Mouse (Mus musculus) testis, adult 2 months (tissue): ENCODE data around the gene Ccdc61. TPM values are rescaled to one million over a fixed set of nuclear protein-coding genes. Genes with fewer than 3 reads are reported as not detected.
A peak's percentile ranks its signal among the peaks of the same experiment; 100 is the strongest.

ENCODE experiments used
- H3K27ac ChIP-seq: fragments of 200-500 bp; 2 replicates; pipeline ENCODE4 v1.5.1; 2012; ENCODE audit warnings: low read depth, low read length; ENCODE audit not compliant: control insufficient read depth, insufficient read depth
- H3K27me3 ChIP-seq: fragments of 200-500 bp; 2 replicates; pipeline ENCODE4 v1.6.1; 2012; ENCODE audit warnings: mild to moderate bottlenecking, low read length, moderate library complexity; ENCODE audit not compliant: control insufficient read depth, insufficient read depth
- H3K36me3 ChIP-seq: fragments of 200-500 bp; 2 replicates; pipeline ENCODE4 v1.6.1; 2012; ENCODE audit warnings: mild to moderate bottlenecking, low read length; ENCODE audit not compliant: control insufficient read depth, insufficient read depth
- H3K4me1 ChIP-seq: fragments of 200-500 bp; 2 replicates; pipeline ENCODE4 v1.6.1; 2012; ENCODE audit warnings: low read length; ENCODE audit not compliant: control insufficient read depth, insufficient read depth
- H3K4me3 ChIP-seq: fragments of 200-500 bp; 2 replicates; pipeline ENCODE4 v1.5.1; 2012; ENCODE audit warnings: low read depth, mild to moderate bottlenecking, low read length, moderate library complexity, mixed read lengths; ENCODE audit not compliant: control insufficient read depth
- CTCF ChIP-seq: fragments of 200-500 bp; IDR thresholded peaks from 2 replicates; pipeline ENCODE4 v1.5.1; 2012; ENCODE audit warnings: low read depth, mild to moderate bottlenecking, inconsistent platforms, low read length, moderate library complexity; ENCODE audit not compliant: control insufficient read depth, insufficient read depth, insufficient replicate concordance
- POLR2A ChIP-seq: fragments of 200-500 bp; IDR thresholded peaks from 2 replicates; pipeline ENCODE4 v1.6.1; 2012; ENCODE audit warnings: low read depth, mild to moderate bottlenecking, inconsistent platforms, low read length, moderate library complexity; ENCODE audit not compliant: control insufficient read depth
- polyA plus RNA-seq: library from polyadenylated mRNA; depleted of rRNA; stranded (reverse); fragments of >200 nt; gene quantifications from 2 replicates; pipeline ENCODE4 v1.2.3, GENCODE M21; 2012

Ccdc61 gene
- polyA plus RNA-seq, 1 experiment: 26.8 TPM

DNA sequence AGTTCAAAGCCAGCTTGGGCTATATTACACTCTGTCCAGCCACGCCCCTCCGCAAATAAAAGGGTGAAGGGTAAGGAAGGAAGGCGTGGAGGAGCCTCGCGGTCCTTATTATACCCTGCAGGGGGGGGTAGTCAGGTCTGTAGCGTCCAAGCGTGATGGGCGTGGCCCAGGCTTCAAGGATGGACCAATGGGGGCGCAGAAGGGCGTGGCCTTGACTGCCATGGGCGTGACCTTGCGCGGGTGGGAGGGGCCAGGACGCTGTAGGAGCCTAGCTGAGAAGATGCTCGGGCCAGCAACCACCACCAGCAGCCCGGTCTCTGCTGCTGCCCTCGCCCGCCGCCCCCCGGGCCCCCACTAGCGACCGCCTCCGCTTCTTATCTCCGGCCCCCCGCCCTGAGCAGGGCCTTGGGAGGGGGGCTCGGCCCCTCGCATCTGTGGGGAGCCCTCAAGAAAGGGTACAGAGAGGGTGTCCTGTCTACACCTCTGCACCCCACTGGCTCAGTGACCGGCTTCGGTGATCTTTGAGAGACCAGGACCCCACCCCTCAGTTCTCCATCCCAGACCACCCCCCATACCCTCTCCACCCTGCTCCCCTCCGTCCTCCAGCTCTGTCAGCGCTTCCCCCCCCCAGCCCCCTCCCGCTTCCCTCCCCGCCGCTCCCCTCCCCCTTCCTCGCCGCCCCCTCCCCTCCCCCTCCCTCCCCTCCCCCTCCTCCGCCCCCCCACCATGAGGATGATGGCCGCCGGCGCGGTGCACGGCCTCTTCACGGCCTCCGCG, 15.1 kb upstream of the Ccdc61 start, which contains the start of gene Nova2:
Gene Nova2 (plus strand): TSS at position 727 of the 777 bp plus-strand sequence.
- no peak; the same call in 1 of the 2 replicates for TF ChIP-seq POLR2A
- TF ChIP-seq CTCF: peak; percentile 2; the same call in 1 of the 2 replicates
- Histone ChIP-seq H3K36me3 (no peaks in the 10 kb centered on the region), H3K4me1 (peaks cover 26% of the 10 kb centered on the region), H3K4me3 (peak within 1 kb of the TSS; percentile 58), H3K27me3 (no peaks in the 10 kb centered on the region; the same call in 1 of the 2 replicates), H3K27ac (no peak within 1 kb of the TSS)

DNA sequence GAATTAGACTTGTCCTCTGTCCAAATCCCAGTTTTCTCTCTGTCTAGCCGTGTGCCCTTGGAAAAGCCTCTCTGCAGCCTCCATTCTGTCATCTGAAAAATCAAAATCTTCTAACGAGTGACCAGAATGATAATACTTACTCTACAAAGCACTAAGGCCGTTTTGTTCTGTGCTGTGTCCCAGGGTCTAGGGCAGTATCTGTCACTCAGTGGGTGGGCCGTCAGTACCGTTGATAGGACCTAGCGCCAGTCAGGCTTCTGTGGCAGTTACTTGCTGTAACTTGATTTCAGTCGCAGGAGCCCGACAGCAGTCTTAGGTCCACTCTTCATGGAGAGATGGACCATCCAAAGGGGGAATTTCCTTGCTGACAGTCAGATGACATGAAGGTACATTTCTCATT, 14.1 kb upstream of the Ccdc61 start:
- H3K27me3 ChIP-seq: no peaks in the 10 kb centered on the region; the same call in 1 of the 2 replicates
- no peak overlapping the region for H3K27ac ChIP-seq
- no peaks in the 10 kb centered on the region for H3K36me3 ChIP-seq
- TF ChIP-seq CTCF: no peak
- TF ChIP-seq POLR2A: no peak
- H3K4me1 ChIP-seq: peaks cover 26% of the 10 kb centered on the region
- H3K4me3 ChIP-seq: peak overlapping the region; percentile 9; the same call in 1 of the 2 replicates

DNA sequence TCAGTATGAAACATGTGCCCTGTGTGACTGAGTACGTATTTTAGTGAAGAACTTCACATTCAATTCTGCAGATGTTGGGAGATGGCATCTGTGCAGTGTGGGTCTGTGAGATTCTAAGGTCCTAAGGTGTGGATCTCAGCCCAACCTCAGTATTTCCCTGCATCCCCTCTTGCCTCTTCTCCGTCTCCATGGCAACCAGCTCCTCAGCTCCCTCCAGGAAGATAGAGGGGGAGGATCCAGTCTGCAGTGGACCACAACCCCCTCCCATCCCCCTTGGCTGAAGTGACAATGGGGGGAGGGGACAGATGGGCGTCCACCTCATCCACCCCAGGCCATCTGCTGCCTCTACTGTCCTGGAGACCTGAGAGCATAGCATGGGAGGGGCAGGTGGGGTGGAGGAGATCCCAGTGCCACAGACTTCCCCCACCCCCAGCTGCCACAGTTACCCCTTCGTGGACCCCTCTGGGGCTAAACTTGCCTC, 13.5 kb upstream of the Ccdc61 start:
- Histone ChIP-seq H3K27ac (no peak overlapping the region), H3K4me1 (peaks cover 26% of the 10 kb centered on the region), H3K27me3 (no peaks in the 10 kb centered on the region; the same call in 1 of the 2 replicates), H3K36me3 (no peaks in the 10 kb centered on the region), H3K4me3 (no peak overlapping the region)
- no peak for TF ChIP-seq CTCF

DNA sequence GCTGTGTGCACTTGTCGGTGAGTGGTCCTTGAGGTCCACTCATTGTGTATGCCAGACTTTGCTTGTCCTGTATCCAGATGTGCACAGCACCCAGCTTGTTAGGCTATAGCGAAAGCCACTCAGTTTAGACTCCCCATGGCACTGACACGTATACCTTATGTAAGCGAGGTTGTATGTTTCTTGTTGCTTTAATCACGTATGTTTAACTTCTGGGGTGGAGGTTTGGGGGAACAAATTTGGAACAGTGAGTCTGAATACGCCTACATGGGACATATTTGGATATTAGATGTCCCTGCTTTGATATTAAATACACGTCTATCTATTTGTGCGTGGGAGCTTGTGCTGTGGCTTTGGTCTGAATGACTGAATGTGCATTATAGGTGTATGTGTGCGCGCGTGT, 13.1 kb upstream of the Ccdc61 start:
- Histone ChIP-seq H3K36me3 (no peaks in the 10 kb centered on the region), H3K27ac (no peak overlapping the region), H3K27me3 (no peaks in the 10 kb centered on the region; the same call in 1 of the 2 replicates), H3K4me1 (peaks cover 27% of the 10 kb centered on the region), H3K4me3 (no peak overlapping the region)
- TF ChIP-seq POLR2A (no peak), CTCF (no peak)

DNA sequence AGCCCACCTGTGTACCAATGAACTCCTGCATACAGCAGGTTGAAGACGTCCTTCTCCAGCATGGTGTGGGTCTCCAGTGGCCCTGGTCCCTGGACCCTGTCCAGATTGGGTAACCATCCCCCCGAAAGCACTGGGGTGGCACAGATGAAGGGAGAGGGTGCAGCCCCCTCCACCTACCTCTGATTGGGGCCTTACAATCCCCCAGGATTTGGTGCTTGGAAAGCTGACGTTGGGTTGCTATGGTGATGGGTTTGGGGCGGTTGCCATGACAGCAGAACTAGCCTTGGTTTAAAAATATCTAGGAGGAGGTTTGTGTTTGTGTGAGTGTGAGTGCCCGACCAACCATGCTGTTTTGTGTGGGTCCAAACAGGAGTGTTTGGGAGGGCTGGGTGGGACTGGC, 12.6 kb upstream of the Ccdc61 start:
- TF ChIP-seq POLR2A: no peak
- no peak for TF ChIP-seq CTCF
- Histone ChIP-seq H3K4me3 (no peak overlapping the region), H3K27ac (no peak overlapping the region), H3K36me3 (no peaks in the 10 kb centered on the region), H3K4me1 (peaks cover 31% of the 10 kb centered on the region), H3K27me3 (no peaks in the 10 kb centered on the region; the same call in 1 of the 2 replicates)

DNA sequence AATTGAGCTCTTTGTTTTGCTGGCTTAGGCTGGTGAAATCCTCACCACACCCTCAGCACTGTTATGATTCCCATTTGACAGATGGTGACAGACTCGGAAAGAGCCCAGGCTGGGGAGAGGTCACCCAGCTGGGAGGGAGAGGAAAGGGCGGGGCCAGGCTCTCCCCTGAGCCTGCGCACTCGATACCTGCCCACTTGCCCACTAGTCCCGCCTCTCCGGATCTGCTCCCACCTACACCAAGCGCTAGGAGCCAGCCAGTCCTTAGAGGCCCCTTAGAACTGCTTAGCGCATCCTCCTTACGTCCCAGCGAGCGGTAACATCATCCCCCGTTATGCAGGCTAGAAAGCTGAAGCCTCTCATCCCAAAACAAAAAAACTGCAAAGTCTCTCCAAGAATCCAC, 10.9 kb upstream of the Ccdc61 start:
- Histone ChIP-seq H3K27me3 (no peaks in the 10 kb centered on the region), H3K4me3 (no peak overlapping the region), H3K36me3 (no peaks in the 10 kb centered on the region), H3K27ac (no peak overlapping the region), H3K4me1 (peaks cover 29% of the 10 kb centered on the region)
- TF ChIP-seq POLR2A (no peak), CTCF (no peak)

DNA sequence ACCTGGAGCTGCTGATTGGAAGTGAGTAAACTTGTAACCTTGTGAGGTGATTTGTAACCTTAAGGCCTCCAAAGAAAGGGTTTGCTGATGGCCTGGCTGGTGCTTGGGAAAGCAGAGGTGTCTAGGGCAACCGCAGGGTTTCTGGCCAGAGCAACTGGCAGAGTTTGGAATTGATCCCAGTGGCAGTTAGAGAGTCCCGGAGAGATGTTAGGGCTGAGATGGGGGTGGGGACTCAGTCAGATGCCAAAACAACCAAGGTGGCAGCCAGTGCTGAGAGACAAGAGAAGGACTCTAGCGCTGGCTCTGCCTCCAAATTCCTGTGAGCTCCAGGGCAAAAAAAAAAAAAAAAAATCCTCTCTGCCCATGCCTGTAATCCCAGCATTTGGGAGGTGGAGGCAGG, 7.7 kb upstream of the Ccdc61 start:
- Histone ChIP-seq H3K27me3 (no peaks in the 10 kb centered on the region), H3K36me3 (no peaks in the 10 kb centered on the region), H3K27ac (no peak overlapping the region), H3K4me3 (no peak overlapping the region), H3K4me1 (peaks cover 11% of the 10 kb centered on the region)
- TF ChIP-seq CTCF (no peak), POLR2A (no peak)

DNA sequence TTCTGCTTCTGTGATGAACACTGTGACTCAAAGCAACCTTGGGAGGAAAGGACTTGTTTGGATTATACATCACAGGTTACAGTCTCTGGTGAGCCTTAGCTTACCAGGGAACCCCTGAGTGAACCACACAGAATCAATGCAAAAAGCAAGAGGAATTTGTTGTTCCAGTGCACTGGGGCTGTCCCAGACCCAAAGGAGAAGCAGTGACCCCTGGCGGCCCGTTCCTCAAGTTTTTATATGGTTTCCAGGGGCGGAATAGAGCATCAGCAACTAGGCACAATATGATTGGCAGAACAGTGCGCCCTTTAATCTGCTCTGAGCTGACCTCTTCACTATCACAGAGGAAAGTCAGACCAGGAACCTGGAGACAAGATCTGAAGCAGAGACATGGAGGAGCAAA, 6.0 kb upstream of the Ccdc61 start:
- Histone ChIP-seq H3K4me3 (no peak overlapping the region), H3K27ac (no peak overlapping the region), H3K27me3 (no peaks in the 10 kb centered on the region), H3K4me1 (peaks cover 11% of the 10 kb centered on the region), H3K36me3 (no peaks in the 10 kb centered on the region)
- TF ChIP-seq CTCF: no peak
- TF ChIP-seq POLR2A: no peak
